Mouse (Mus musculus) myocyte (in vitro differentiated cells): Measurements from ENCODE around the gene Tnn. TPM values are rescaled to one million over a fixed set of nuclear protein-coding genes. Genes with fewer than 3 reads are reported as not detected.

Experiments used
- H3K27me3 ChIP-seq: one replicate; pipeline ENCODE4 v1.6.1; 2011; ENCODE audit not compliant: control insufficient read depth, insufficient read depth, insufficient read length
- H3K36me3 ChIP-seq: one replicate; pipeline ENCODE4 v1.6.1; 2011; ENCODE audit not compliant: control insufficient read depth, insufficient read depth
- H3K4me2 ChIP-seq: one replicate; pipeline ENCODE4 v1.6.1; 2011; ENCODE audit warnings: low read depth, control low read depth
- H3K4me3 ChIP-seq: one replicate; pipeline ENCODE4 v1.5.1; 2011; ENCODE audit warnings: mild to moderate bottlenecking, control low read depth, moderate library complexity
- H3K79me2 ChIP-seq: one replicate; pipeline ENCODE4 v1.6.1; 2011; ENCODE audit not compliant: control insufficient read depth, insufficient read depth
- H3ac ChIP-seq: one replicate; pipeline ENCODE4 v1.6.1; 2011; ENCODE audit not compliant: control insufficient read depth, insufficient read length
- CEBPB ChIP-seq: IDR thresholded peaks from 2 replicates; pipeline ENCODE4 v1.6.1; 2011; ENCODE audit warnings: mild to moderate bottlenecking, moderate library complexity; ENCODE audit not compliant: poor library complexity, insufficient read depth, severe bottlenecking
- E2F4 ChIP-seq: IDR thresholded peaks from one replicate; pipeline ENCODE4 v1.6.1; 2011; ENCODE audit warnings: mild to moderate bottlenecking, control low read depth, moderate library complexity; ENCODE audit not compliant: insufficient read depth
- MAX ChIP-seq: IDR thresholded peaks from one replicate; pipeline ENCODE4 v1.6.1; 2011; ENCODE audit warnings: low read depth, mild to moderate bottlenecking, control low read depth
- MYOD1 ChIP-seq, 3 experiments: IDR thresholded peaks; one replicate each; pipeline ENCODE4 v1.6.1; 2011; ENCODE audit warnings: control low read depth in 2 of 3, low read depth in 2 of 3, mild to moderate bottlenecking in 2 of 3, moderate library complexity in 1 of 3; ENCODE audit not compliant: insufficient read length in 2 of 3, control insufficient read depth in 1 of 3
- MYOG ChIP-seq, 3 experiments: IDR thresholded peaks; one replicate each; pipeline ENCODE4 v1.6.1; 2011; ENCODE audit warnings: control low read depth in 2 of 3, low read depth in 2 of 3, mild to moderate bottlenecking in 2 of 3; ENCODE audit not compliant: insufficient read length in 2 of 3, control insufficient read depth in 1 of 3, insufficient read depth in 1 of 3
- POLR2A ChIP-seq: IDR thresholded peaks from one replicate; pipeline ENCODE4 v1.6.1; 2011; ENCODE audit warnings: low read depth, mild to moderate bottlenecking, control low read depth, moderate library complexity; ENCODE audit not compliant: insufficient read length
- POLR2AphosphoS2 ChIP-seq: IDR thresholded peaks from one replicate; pipeline ENCODE4 v1.6.1; 2011; ENCODE audit warnings: low read depth, control low read depth; ENCODE audit not compliant: insufficient read length
- REST ChIP-seq: IDR thresholded peaks from one replicate; pipeline ENCODE4 v1.6.1; 2011; ENCODE audit warnings: mild to moderate bottlenecking, control low read depth, moderate library complexity; ENCODE audit not compliant: insufficient read depth, insufficient read length
- SRF ChIP-seq: IDR thresholded peaks from one replicate; pipeline ENCODE4 v1.6.1; 2011; ENCODE audit warnings: low read depth; ENCODE audit not compliant: control insufficient read depth, insufficient read length
- TCF12 ChIP-seq: IDR thresholded peaks from one replicate; pipeline ENCODE4 v1.6.1; 2011; ENCODE audit warnings: mild to moderate bottlenecking, control low read depth; ENCODE audit not compliant: poor library complexity, insufficient read depth, severe bottlenecking
- TCF3 ChIP-seq: IDR thresholded peaks from one replicate; pipeline ENCODE4 v1.6.1; 2011; ENCODE audit warnings: low read depth, control low read depth; ENCODE audit not compliant: insufficient read length
- USF1 ChIP-seq: IDR thresholded peaks from one replicate; pipeline ENCODE4 v1.6.1; 2011; ENCODE audit warnings: low read depth, mild to moderate bottlenecking, control low read depth, moderate library complexity
- polyA plus RNA-seq: library from polyadenylated mRNA; unstranded; fragments of >200 nt; fragmentation: generic; extraction: Trizol; gene quantifications from one replicate; pipeline ENCODE4 v1.2.1, GENCODE M21; 2012; ENCODE audit warnings: missing spikeins

Gene Tnn
- polyA plus RNA-seq, 1 experiment: not detected

DNA sequence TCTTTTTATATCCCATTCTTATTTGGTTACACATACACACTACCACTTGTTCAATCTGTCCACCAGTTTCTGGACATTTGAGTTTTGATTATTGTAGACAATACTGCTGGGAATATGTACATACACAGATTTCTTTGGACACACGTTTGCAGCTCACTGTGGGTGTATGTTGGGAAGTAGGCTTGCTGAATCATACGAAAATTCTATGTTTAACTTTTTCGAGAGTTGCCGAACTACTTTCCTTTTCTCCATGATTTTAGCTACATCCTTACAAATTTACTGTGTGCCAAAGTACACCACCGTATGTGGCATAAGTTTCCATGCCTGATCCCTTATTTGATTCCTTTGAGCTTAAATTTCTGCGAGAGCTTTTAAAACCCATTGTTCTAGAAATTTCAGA is 102.5 kb downstream of the Tnn start:
- no peak overlapping the region for H3K4me2 ChIP-seq
- no peaks in the 10 kb centered on the region for H3K79me2 ChIP-seq
- no peaks in the 10 kb centered on the region for H3K27me3 ChIP-seq
- H3ac ChIP-seq: no peak overlapping the region
- H3K4me3 ChIP-seq: no peak overlapping the region
- H3K36me3 ChIP-seq: no peaks in the 10 kb centered on the region
- TF ChIP-seq POLR2A (no peak), POLR2AphosphoS2 (no peak), E2F4 (no peak), MYOD1 (IDR thresholded peaks at IDR 0.05; ENCODE audit: control insufficient read depth in 1 of 3, insufficient read length in 2 of 3, low read depth in 2 of 3) (no peak), MYOG (IDR thresholded peaks at IDR 0.05; ENCODE audit: control insufficient read depth in 1 of 3, insufficient read depth in 1 of 3, insufficient read length in 2 of 3, low read depth in 2 of 3) (no peak), TCF3 (no peak), SRF (no peak), CEBPB (no peak), TCF12 (no peak)

DNA sequence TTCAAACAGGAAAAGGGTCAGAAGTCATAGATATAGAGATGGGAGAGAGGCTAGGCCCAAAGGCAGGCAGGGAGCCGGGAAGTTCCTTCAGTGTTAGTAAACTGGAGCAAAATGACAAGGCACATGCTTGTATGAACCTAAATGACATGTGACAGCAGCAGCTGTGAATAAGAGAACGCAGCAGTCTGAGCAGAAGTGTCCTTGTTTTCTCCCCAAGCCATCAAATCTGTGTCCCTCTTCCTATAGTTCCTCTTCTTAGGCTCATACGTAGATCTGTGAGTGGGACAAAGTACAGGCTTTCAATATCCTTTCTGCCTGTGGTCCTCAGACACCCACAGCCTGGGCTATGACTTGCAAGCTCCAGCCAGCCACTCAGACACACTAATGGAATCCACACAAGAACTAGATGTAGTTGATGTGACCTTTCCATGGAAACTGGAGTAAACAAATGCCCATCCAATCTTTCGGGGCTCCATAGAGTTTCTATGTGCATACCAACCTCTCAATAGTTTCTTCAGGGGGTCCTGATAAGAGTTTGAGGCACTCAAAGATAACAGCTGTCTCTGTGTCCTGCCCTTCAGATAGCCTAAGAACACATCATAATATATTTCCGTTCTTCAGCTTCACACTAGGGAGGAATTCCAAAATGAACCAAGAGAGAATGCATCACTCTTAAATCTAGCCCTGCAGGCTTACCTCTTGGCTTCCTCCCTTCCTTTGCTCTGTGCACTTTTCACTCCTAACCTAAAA is 104.1 kb downstream of the Tnn start:
- H3K79me2 ChIP-seq: no peaks in the 10 kb centered on the region
- TF ChIP-seq MYOD1 (IDR thresholded peaks at IDR 0.05; ENCODE audit: control insufficient read depth in 1 of 3, insufficient read length in 2 of 3, low read depth in 2 of 3) (no peak), POLR2AphosphoS2 (no peak), E2F4 (no peak), SRF (no peak), REST (no peak), TCF12 (no peak), USF1 (no peak), MAX (no peak), MYOG (IDR thresholded peaks at IDR 0.05; ENCODE audit: control insufficient read depth in 1 of 3, insufficient read depth in 1 of 3, insufficient read length in 2 of 3, low read depth in 2 of 3) (no peak), TCF3 (no peak), CEBPB (no peak), POLR2A (no peak)
- no peak overlapping the region for H3K4me3 ChIP-seq

DNA sequence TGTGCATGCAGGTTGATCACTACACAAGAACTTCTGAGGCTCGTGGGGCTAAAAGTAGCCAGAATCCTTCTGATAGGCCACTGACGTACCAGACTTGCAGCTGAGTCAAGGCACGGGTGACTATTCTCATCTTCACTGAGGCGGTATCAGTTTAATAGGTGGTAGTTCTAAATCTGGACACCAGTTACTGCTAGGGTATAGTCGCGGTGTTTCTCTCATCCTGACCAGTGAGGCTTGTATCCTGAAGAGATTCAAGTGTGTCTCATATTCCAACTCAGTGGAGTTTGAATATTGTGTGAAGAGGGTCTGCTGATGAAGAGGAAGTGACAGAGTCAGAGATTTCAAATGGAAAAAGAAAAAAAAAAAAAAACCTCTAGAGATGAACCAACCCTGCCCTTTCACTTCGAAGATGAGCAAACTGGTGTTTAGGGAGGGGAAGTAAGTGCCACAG is 105.9 kb downstream of the Tnn start:
- H3ac ChIP-seq: no peak overlapping the region
- H3K27me3 ChIP-seq: no peaks in the 10 kb centered on the region
- no peak overlapping the region for H3K4me2 ChIP-seq
- H3K79me2 ChIP-seq: no peaks in the 10 kb centered on the region
- no peak overlapping the region for H3K4me3 ChIP-seq
- H3K36me3 ChIP-seq: no peaks in the 10 kb centered on the region
- TF ChIP-seq REST (no peak), TCF12 (no peak), TCF3 (no peak), MYOD1 (IDR thresholded peaks at IDR 0.05; ENCODE audit: control insufficient read depth in 1 of 3, insufficient read length in 2 of 3, low read depth in 2 of 3) (no peak), E2F4 (no peak), MAX (no peak), MYOG (IDR thresholded peaks at IDR 0.05; ENCODE audit: control insufficient read depth in 1 of 3, insufficient read depth in 1 of 3, insufficient read length in 2 of 3, low read depth in 2 of 3) (no peak), SRF (no peak), CEBPB (no peak), POLR2A (no peak), POLR2AphosphoS2 (no peak), USF1 (no peak)

More for the DNA sequence above, 104.1 kb downstream of the Tnn start:
- Histone ChIP-seq H3ac (no peak overlapping the region), H3K4me2 (no peak overlapping the region), H3K36me3 (no peaks in the 10 kb centered on the region), H3K27me3 (no peaks in the 10 kb centered on the region)

- H3ac ChIP-seq: no peak overlapping the region
Measured at GRCm38 (mm10) chr1:160046786-160047185, 106.6 kb downstream of the Tnn start.

More at GRCm38 (mm10) chr1:160046786-160047185, 106.6 kb downstream of the Tnn start:
- Histone ChIP-seq H3K27me3 (no peaks in the 10 kb centered on the region), H3K4me2 (no peak overlapping the region), H3K79me2 (no peaks in the 10 kb centered on the region), H3K36me3 (no peaks in the 10 kb centered on the region), H3K4me3 (no peak overlapping the region)
- TF ChIP-seq TCF3: no peak
- no peak for TF ChIP-seq USF1
- TF ChIP-seq MAX: no peak
- TF ChIP-seq SRF: no peak
- TF ChIP-seq E2F4: no peak
- TF ChIP-seq MYOG (IDR thresholded peaks at IDR 0.05; ENCODE audit: control insufficient read depth in 1 of 3, insufficient read depth in 1 of 3, insufficient read length in 2 of 3, low read depth in 2 of 3): no peak
- no peak for TF ChIP-seq MYOD1 (IDR thresholded peaks at IDR 0.05; ENCODE audit: control insufficient read depth in 1 of 3, insufficient read length in 2 of 3, low read depth in 2 of 3)
- no peak for TF ChIP-seq REST
- TF ChIP-seq POLR2A: no peak
- no peak for TF ChIP-seq TCF12
- no peak for TF ChIP-seq POLR2AphosphoS2
- TF ChIP-seq CEBPB: no peak
